Mouse (Mus musculus) spleen, adult 2 months (tissue): ENCODE results near the gene H2-Ab1.

Experiments
- CTCF ChIP-seq: fragments of 200-500 bp; IDR thresholded peaks from 2 replicates; pipeline ENCODE4 v1.5.1; 2011; ENCODE audit warnings: mild to moderate bottlenecking, inconsistent platforms; ENCODE audit not compliant: insufficient read depth, insufficient read length, insufficient replicate concordance; ENCODE audit errors: extremely low read depth
- POLR2A ChIP-seq: fragments of 200-500 bp; IDR thresholded peaks from 2 replicates; pipeline ENCODE4 v1.6.1; 2011; ENCODE audit warnings: low read depth, low read length, inconsistent platforms

- TF ChIP-seq POLR2A = no peak
- no peak for TF ChIP-seq CTCF
Measured at GRCm38 (mm10) chr17:34247047-34247446, 10.4 kb upstream of the H2-Ab1 start.
